Mouse (Mus musculus) testis, adult 2 months (tissue): Measurements from ENCODE around the gene Ank3.

Experiments
- CTCF ChIP-seq: fragments of 200-500 bp; IDR thresholded peaks from 2 replicates; pipeline ENCODE4 v1.5.1; 2012; ENCODE audit warnings: low read depth, mild to moderate bottlenecking, inconsistent platforms, low read length, moderate library complexity; ENCODE audit not compliant: control insufficient read depth, insufficient read depth, insufficient replicate concordance
- POLR2A ChIP-seq: fragments of 200-500 bp; IDR thresholded peaks from 2 replicates; pipeline ENCODE4 v1.6.1; 2012; ENCODE audit warnings: low read depth, mild to moderate bottlenecking, inconsistent platforms, low read length, moderate library complexity; ENCODE audit not compliant: control insufficient read depth

GRCm38 (mm10) chr10:69553091-69553490 is 154.5 kb downstream of the Ank3 start:
- TF ChIP-seq CTCF (no peak), POLR2A (no peak)
